Mouse (Mus musculus): ENCODE measurements around the gene Colca2. TPM values are rescaled to one million over a fixed set of nuclear protein-coding genes. Genes with fewer than 3 reads are reported as not detected.

Colca2 gene
- polyA plus RNA-seq, 1 experiment from 2014 or later: 0.32 TPM

DNA sequence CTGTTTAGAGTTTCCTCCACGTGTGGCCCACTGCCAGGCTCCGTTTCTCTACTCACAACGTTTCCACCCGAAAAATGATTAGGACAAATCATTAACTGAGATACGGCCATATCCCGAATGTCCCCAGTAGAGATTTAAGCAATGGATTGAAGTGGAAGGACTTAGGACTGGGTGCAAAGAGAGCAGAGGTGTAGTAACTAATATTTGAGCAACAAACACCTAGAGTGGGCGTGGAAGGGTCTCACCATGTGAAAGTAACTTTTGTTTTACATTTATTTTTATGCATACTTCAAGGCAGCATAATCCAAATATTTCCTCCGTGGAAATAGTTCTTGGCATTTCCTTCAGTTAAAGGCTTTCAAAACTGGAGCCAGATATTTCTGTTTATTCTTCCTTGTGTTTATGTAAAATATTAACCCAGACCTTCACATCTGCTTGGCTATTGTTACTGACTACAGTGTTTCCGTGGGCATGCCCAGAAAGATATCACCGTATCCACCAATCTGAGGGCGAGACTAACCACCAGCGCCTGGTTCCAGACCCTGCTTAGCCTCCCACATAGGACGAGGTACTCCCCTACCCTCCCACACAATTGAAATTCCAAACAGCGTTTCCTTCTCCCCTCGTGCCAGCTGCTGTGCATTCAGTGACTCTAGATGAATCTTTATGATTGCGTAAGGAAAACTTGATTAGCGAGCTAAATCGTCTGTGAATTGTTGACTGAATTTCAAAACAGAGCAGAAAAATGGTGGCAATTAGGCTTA is 34.4 kb upstream of the Colca2 start:
- Histone ChIP-seq H3K27ac (ENCODE audit: low read depth, low read length) (no peak overlapping the region), H3K9me3 (ENCODE audit: control insufficient read depth, low read length) (no peaks in the 10 kb centered on the region), H3K9ac (replicated peaks; ENCODE audit: low read depth, low read length) (no peak overlapping the region), H3K4me1 (ENCODE audit: control insufficient read depth, insufficient read depth, low read length) (no peaks in the 10 kb centered on the region), H3K4me2 (ENCODE audit: low read depth, low read length) (no peak overlapping the region), H3K4me3 (ENCODE audit: low read depth, low read length) (no peak overlapping the region), H3K27me3 (ENCODE audit: control insufficient read depth, insufficient read depth, low read length) (no peaks in the 10 kb centered on the region), H3K36me3 (ENCODE audit: control insufficient read depth, insufficient read depth, low read length) (no peaks in the 10 kb centered on the region)
- no peak for ATAC-seq (ENCODE audit: low read depth)
- WGBS: 62% methylated on average over 18 of the region's 18 CpGs

GRCm38 (mm10) chr9:51310515-51310914 is 32.1 kb upstream of the Colca2 start:
- no peak overlapping the region for H3K27ac ChIP-seq (ENCODE audit: low read depth, low read length)
- H3K4me3 ChIP-seq (ENCODE audit: low read depth, low read length): no peak overlapping the region
- H3K4me2 ChIP-seq (ENCODE audit: low read depth, low read length): no peak overlapping the region
- no peak for ATAC-seq (ENCODE audit: low read depth)
- 83% methylated on average over 7 of the region's 7 CpGs for WGBS
- no peaks in the 10 kb centered on the region for H3K36me3 ChIP-seq (ENCODE audit: control insufficient read depth, insufficient read depth, low read length)
- H3K4me1 ChIP-seq (ENCODE audit: control insufficient read depth, insufficient read depth, low read length): no peaks in the 10 kb centered on the region
- H3K27me3 ChIP-seq (ENCODE audit: control insufficient read depth, insufficient read depth, low read length): no peaks in the 10 kb centered on the region
- H3K9me3 ChIP-seq (ENCODE audit: control insufficient read depth, low read length): no peaks in the 10 kb centered on the region
- H3K9ac ChIP-seq (replicated peaks; ENCODE audit: low read depth, low read length): no peak overlapping the region

DNA sequence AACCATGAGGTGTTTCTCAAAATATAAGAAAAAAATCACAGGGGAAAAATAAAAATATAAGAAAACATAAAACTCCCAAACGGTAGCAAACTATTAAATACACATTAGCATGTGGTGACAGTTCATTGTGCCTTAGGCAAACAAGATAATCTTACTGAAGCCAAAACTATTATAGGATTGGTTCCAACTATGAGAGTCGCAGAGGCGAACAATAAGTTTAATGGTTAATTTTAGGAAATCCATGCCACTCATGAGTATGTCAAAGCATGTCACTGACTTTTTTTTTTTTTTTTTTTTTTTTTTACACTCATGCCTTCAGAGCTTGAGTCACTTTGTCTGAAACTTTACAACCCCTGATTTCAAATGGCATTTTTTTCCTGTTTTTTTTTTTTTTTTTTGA is 28.0 kb upstream of the Colca2 start:
- Histone ChIP-seq H3K4me2 (ENCODE audit: low read depth, low read length) (no peak overlapping the region), H3K27ac (ENCODE audit: low read depth, low read length) (no peak overlapping the region), H3K4me3 (ENCODE audit: low read depth, low read length) (no peak overlapping the region), H3K4me1 (ENCODE audit: control insufficient read depth, insufficient read depth, low read length) (no peaks in the 10 kb centered on the region), H3K27me3 (ENCODE audit: control insufficient read depth, insufficient read depth, low read length) (no peaks in the 10 kb centered on the region), H3K9ac (replicated peaks; ENCODE audit: low read depth, low read length) (no peak overlapping the region), H3K9me3 (ENCODE audit: control insufficient read depth, low read length) (no peaks in the 10 kb centered on the region), H3K36me3 (ENCODE audit: control insufficient read depth, insufficient read depth, low read length) (no peaks in the 10 kb centered on the region)
- no peak for ATAC-seq (ENCODE audit: low read depth)
- 82% methylated on average over 3 of the region's 3 CpGs for WGBS

DNA sequence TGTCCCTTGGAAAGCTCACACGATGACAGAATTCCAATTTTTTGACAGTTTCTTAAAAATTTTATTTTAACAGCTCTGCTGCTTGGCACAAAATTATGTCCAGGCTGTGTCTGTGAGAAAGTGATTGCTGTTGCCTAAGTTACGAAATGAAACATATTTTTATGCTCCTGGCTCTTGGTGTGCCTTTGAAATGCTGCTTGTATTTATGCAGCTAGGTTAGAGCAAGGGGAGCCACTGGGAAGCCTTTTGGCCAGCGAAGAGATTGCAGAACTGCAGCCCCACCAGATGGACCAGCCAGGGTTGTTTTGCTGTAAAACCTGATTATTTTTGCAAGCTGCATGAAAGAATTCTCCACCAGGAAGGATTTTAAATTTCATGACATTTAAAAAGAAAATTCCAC is 26.8 kb upstream of the Colca2 start:
- 64% methylated on average over 3 of the region's 3 CpGs for WGBS
- Histone ChIP-seq H3K36me3 (ENCODE audit: control insufficient read depth, insufficient read depth, low read length) (no peaks in the 10 kb centered on the region), H3K9ac (replicated peaks; ENCODE audit: low read depth, low read length) (no peak overlapping the region), H3K9me3 (ENCODE audit: control insufficient read depth, low read length) (no peaks in the 10 kb centered on the region), H3K4me3 (ENCODE audit: low read depth, low read length) (no peak overlapping the region), H3K4me1 (ENCODE audit: control insufficient read depth, insufficient read depth, low read length) (no peaks in the 10 kb centered on the region), H3K27ac (ENCODE audit: low read depth, low read length) (no peak overlapping the region), H3K4me2 (ENCODE audit: low read depth, low read length) (no peak overlapping the region), H3K27me3 (ENCODE audit: control insufficient read depth, insufficient read depth, low read length) (no peaks in the 10 kb centered on the region)
- ATAC-seq (ENCODE audit: low read depth): no peak

DNA sequence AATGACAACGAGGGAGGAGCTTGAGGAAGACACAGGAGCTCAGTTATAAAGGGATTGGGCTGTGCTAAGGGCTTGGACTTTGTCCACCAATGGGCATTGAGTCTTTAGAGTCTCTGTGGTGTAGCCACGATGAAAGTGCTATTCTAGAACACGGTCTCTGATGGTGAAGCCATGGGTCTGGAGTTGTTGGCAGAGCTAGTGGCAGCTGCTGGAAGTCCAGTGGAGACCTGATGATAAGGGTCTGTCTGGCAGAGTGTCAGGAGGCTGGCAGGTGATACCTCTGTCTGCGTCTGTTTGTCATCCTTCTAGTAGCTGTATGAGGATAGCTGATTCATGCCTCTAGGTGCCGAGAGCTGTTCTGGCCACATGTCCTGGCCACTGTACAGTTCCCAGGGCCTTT is 25.6 kb upstream of the Colca2 start:
- 85% methylated on average over 5 of the region's 5 CpGs for WGBS
- no peaks in the 10 kb centered on the region for H3K27me3 ChIP-seq (ENCODE audit: control insufficient read depth, insufficient read depth, low read length)

DNA sequence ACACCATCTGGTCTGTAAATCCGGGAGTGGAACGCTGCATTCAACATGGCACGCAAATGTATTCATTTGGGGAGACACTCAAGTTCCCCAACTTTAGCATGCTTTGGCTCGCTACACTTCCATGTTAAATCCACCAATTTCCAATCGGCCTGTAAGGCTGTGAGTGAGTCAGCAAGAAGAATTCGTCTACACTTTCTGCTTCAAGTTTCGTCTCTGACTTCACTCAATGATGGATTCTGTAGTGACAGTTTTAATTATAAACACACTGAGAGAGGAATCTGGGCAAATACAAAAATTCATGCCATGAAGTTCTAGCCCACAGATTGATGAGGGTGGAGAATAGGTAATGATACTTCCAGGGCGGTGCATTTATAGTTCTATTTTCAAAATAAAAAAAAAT is 15.2 kb upstream of the Colca2 start:
- Histone ChIP-seq H3K27me3 (ENCODE audit: control insufficient read depth, insufficient read depth, low read length) (no peaks in the 10 kb centered on the region), H3K9ac (replicated peaks; ENCODE audit: low read depth, low read length) (no peak overlapping the region), H3K4me1 (ENCODE audit: control insufficient read depth, insufficient read depth, low read length) (no peaks in the 10 kb centered on the region), H3K9me3 (ENCODE audit: control insufficient read depth, low read length) (no peaks in the 10 kb centered on the region; the same call in 1 of the 2 replicates), H3K4me3 (ENCODE audit: low read depth, low read length) (no peak overlapping the region), H3K4me2 (ENCODE audit: low read depth, low read length) (no peak overlapping the region), H3K27ac (ENCODE audit: low read depth, low read length) (no peak overlapping the region), H3K36me3 (ENCODE audit: control insufficient read depth, insufficient read depth, low read length) (no peaks in the 10 kb centered on the region)
- 80% methylated on average over 8 of the region's 8 CpGs for WGBS
- no peak for ATAC-seq (ENCODE audit: low read depth)

More for the DNA sequence above, 25.6 kb upstream of the Colca2 start:
- H3K9me3 ChIP-seq (ENCODE audit: control insufficient read depth, low read length): no peaks in the 10 kb centered on the region
- no peak overlapping the region for H3K4me3 ChIP-seq (ENCODE audit: low read depth, low read length)
- no peak for ATAC-seq (ENCODE audit: low read depth)
- H3K4me1 ChIP-seq (ENCODE audit: control insufficient read depth, insufficient read depth, low read length): no peaks in the 10 kb centered on the region
- H3K9ac ChIP-seq (replicated peaks; ENCODE audit: low read depth, low read length): no peak overlapping the region
- no peak overlapping the region for H3K27ac ChIP-seq (ENCODE audit: low read depth, low read length)
- H3K36me3 ChIP-seq (ENCODE audit: control insufficient read depth, insufficient read depth, low read length): no peaks in the 10 kb centered on the region
- no peak overlapping the region for H3K4me2 ChIP-seq (ENCODE audit: low read depth, low read length)

DNA sequence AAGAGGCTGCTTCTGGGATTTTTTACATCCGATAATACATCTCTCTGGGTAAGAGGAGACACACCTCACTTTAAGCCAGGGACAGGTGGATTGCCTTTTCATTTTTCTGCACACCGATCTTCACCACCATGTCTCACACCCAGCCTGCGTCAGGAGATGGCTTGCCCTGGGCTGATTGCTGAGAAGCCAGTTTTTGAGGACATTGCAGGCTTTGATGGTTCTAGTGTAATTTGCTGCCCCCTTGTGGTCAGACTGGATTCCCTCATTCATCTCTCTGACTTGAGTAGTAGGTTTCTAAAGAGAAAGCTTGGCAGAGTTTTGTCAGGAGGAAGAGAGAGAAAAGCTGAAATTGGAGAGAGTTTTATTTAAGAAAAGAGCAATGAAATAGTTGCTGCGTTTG is 14.3 kb upstream of the Colca2 start:
- Histone ChIP-seq H3K4me2 (ENCODE audit: low read depth, low read length) (no peak overlapping the region), H3K27me3 (ENCODE audit: control insufficient read depth, insufficient read depth, low read length) (no peaks in the 10 kb centered on the region), H3K9ac (replicated peaks; ENCODE audit: low read depth, low read length) (no peak overlapping the region), H3K9me3 (ENCODE audit: control insufficient read depth, low read length) (no peaks in the 10 kb centered on the region), H3K36me3 (ENCODE audit: control insufficient read depth, insufficient read depth, low read length) (no peaks in the 10 kb centered on the region), H3K4me3 (ENCODE audit: low read depth, low read length) (no peak overlapping the region), H3K27ac (ENCODE audit: low read depth, low read length) (no peak overlapping the region), H3K4me1 (ENCODE audit: control insufficient read depth, insufficient read depth, low read length) (no peaks in the 10 kb centered on the region)
- 31% methylated on average over 4 of the region's 4 CpGs for WGBS
- no peak; the same call in 1 of the 2 replicates for ATAC-seq (ENCODE audit: low read depth)

GRCm38 (mm10) chr9:51290980-51291379 is 12.6 kb upstream of the Colca2 start:
- H3K4me1 ChIP-seq (ENCODE audit: control insufficient read depth, insufficient read depth, low read length): no peaks in the 10 kb centered on the region
- no peaks in the 10 kb centered on the region for H3K27me3 ChIP-seq (ENCODE audit: control insufficient read depth, insufficient read depth, low read length)
- ATAC-seq (ENCODE audit: low read depth): no peak
- H3K9ac ChIP-seq (replicated peaks; ENCODE audit: low read depth, low read length): no peak overlapping the region
- WGBS: 79% methylated on average over 4 of the region's 4 CpGs
- H3K27ac ChIP-seq (ENCODE audit: low read depth, low read length): no peak overlapping the region
- H3K9me3 ChIP-seq (ENCODE audit: control insufficient read depth, low read length): no peaks in the 10 kb centered on the region
- H3K4me2 ChIP-seq (ENCODE audit: low read depth, low read length): no peak overlapping the region
- no peaks in the 10 kb centered on the region for H3K36me3 ChIP-seq (ENCODE audit: control insufficient read depth, insufficient read depth, low read length)
- H3K4me3 ChIP-seq (ENCODE audit: low read depth, low read length): no peak overlapping the region

GRCm38 (mm10) chr9:51286079-51286478 is 7.7 kb upstream of the Colca2 start:
- no peaks in the 10 kb centered on the region for H3K27me3 ChIP-seq (ENCODE audit: control insufficient read depth, insufficient read depth, low read length)
- H3K9me3 ChIP-seq (ENCODE audit: control insufficient read depth, low read length): no peaks in the 10 kb centered on the region
- H3K36me3 ChIP-seq (ENCODE audit: control insufficient read depth, insufficient read depth, low read length): no peaks in the 10 kb centered on the region
- H3K4me3 ChIP-seq (ENCODE audit: low read depth, low read length): no peak overlapping the region
- H3K9ac ChIP-seq (replicated peaks; ENCODE audit: low read depth, low read length): no peak overlapping the region
- no peak for ATAC-seq (ENCODE audit: low read depth)
- WGBS: 73% methylated on average over 2 of the region's 2 CpGs
- H3K27ac ChIP-seq (ENCODE audit: low read depth, low read length): no peak overlapping the region
- no peaks in the 10 kb centered on the region for H3K4me1 ChIP-seq (ENCODE audit: control insufficient read depth, insufficient read depth, low read length)
- no peak overlapping the region for H3K4me2 ChIP-seq (ENCODE audit: low read depth, low read length)
